In the genomic region with DNA sequence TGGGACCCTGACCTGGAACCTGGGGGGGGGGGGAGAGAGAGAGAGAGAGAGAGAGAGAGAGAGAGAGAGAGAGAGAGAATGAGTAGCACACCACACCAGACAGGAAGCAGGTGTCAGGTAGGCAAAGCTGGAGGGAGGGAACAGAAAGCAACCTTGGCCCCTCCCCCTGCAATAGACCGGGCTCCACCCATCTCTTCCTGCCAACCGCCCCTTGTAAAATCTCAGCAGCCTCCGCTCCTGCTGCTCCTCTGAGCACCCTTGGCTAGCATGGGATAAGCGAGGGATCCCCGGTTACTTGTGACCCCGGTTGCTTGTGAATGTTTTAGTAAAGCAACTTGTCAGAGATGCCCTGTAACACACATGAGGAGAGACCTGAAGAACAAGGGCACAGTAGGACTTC, we compare ENCODE assay signal across 8 mouse cellular contexts.
DNase-seq lines count a peak whose midpoint lies in the region; ATAC-seq and TF ChIP-seq lines count a peak whose summit lies in the region.

No protein-coding gene starts in this region.

- no peaks in the 10 kb centered on the region for H3K9me3 ChIP-seq in heart, embryonic 10.5 days
- no peaks in the 10 kb centered on the region for H3K9me3 ChIP-seq in intestine, postnatal 0 days (ENCODE audit: control insufficient read depth)
- no peaks in the 10 kb centered on the region for H3K9me3 ChIP-seq in midbrain, embryonic 16.5 days (replicated peaks; ENCODE audit: control insufficient read depth, low read length, poor library complexity, severe bottlenecking)
- H3K9me3 ChIP-seq in forebrain, embryonic 13.5 days (replicated peaks) = no peaks in the 10 kb centered on the region

- no peak overlapping the region for H3K27ac ChIP-seq in heart, embryonic 10.5 days
- no peak overlapping the region for H3K27ac ChIP-seq in intestine, postnatal 0 days (ENCODE audit: low read depth, low read length)
- no peak overlapping the region for H3K27ac ChIP-seq in midbrain, embryonic 16.5 days (ENCODE audit: low read length)
- H3K27ac ChIP-seq in forebrain, embryonic 13.5 days = no peak overlapping the region

- no peaks in the 10 kb centered on the region for H3K27me3 ChIP-seq in heart, embryonic 10.5 days (ENCODE audit: insufficient read depth, poor library complexity, severe bottlenecking)
- no peaks in the 10 kb centered on the region for H3K27me3 ChIP-seq in intestine, postnatal 0 days (replicated peaks; ENCODE audit: control insufficient read depth, insufficient read depth, low read length)
- no peaks in the 10 kb centered on the region for H3K27me3 ChIP-seq in midbrain, embryonic 16.5 days (ENCODE audit: control insufficient read depth, insufficient read depth, low read depth, low read length)
- no peaks in the 10 kb centered on the region for H3K27me3 ChIP-seq in forebrain, embryonic 13.5 days

- no peak for TF ChIP-seq CTCF in intestine, postnatal 0 days (IDR thresholded peaks at IDR 0.05; ENCODE audit: low read depth)

- 11% methylated on average over 6 of the region's 6 CpGs for WGBS in heart, embryonic 10.5 days
- 4% methylated on average over 6 of the region's 6 CpGs for WGBS in intestine, postnatal 0 days
- WGBS in midbrain, embryonic 16.5 days = 22% methylated on average over 6 of the region's 6 CpGs
- WGBS in forebrain, embryonic 13.5 days = 13% methylated on average over 6 of the region's 6 CpGs

- H3K4me2 ChIP-seq in intestine, postnatal 0 days (replicated peaks; ENCODE audit: low read depth) = peak overlapping the region; percentile 50
- no peak overlapping the region for H3K4me2 ChIP-seq in midbrain, embryonic 16.5 days (ENCODE audit: low read length)
- H3K4me2 ChIP-seq in forebrain, embryonic 13.5 days = no peak overlapping the region

- DNase-seq in heart, embryonic 10.5 days (ENCODE audit: low spot score) = no peak
- DNase-seq in heart, adult 8-10 months (ENCODE audit: low spot score) = no peak
- peak; percentile 67 for DNase-seq in R1 (ENCODE audit: low read depth, low spot score)
- peak; percentile 74 for DNase-seq in naive thymus-derived CD4-positive, alpha-beta T cell, adult 2 months (ENCODE audit: low read depth)

- peak; percentile 76; the same call in 1 of the 2 replicates for ATAC-seq in intestine, postnatal 0 days
- no peak for ATAC-seq in inflammation-experienced regulatory T-cells, adult 6 months
- ATAC-seq in midbrain, embryonic 16.5 days = no peak
- no peak for ATAC-seq in forebrain, embryonic 13.5 days

- H3K36me3 ChIP-seq in heart, embryonic 10.5 days = no peaks in the 10 kb centered on the region
- H3K36me3 ChIP-seq in intestine, postnatal 0 days (ENCODE audit: control insufficient read depth, insufficient read depth) = peaks cover 11% of the 10 kb centered on the region; the same call in 1 of the 2 replicates
- H3K36me3 ChIP-seq in midbrain, embryonic 16.5 days (ENCODE audit: control insufficient read depth, insufficient read depth, low read length) = no peaks in the 10 kb centered on the region
- no peaks in the 10 kb centered on the region for H3K36me3 ChIP-seq in forebrain, embryonic 13.5 days (ENCODE audit: poor library complexity, severe bottlenecking)

- peak overlapping the region; percentile 27 for H3K4me3 ChIP-seq in heart, embryonic 10.5 days
- no peak overlapping the region for H3K4me3 ChIP-seq in intestine, postnatal 0 days (ENCODE audit: low read depth, low read length)
- H3K4me3 ChIP-seq in midbrain, embryonic 16.5 days (ENCODE audit: low read depth, low read length) = no peak overlapping the region
- no peak overlapping the region for H3K4me3 ChIP-seq in forebrain, embryonic 13.5 days

- peaks cover 21% of the 10 kb centered on the region for H3K4me1 ChIP-seq in heart, embryonic 10.5 days
- H3K4me1 ChIP-seq in intestine, postnatal 0 days (replicated peaks; ENCODE audit: control insufficient read depth, insufficient read depth, low read length) = no peaks in the 10 kb centered on the region
- H3K4me1 ChIP-seq in midbrain, embryonic 16.5 days (ENCODE audit: control insufficient read depth, insufficient read depth, low read length) = no peaks in the 10 kb centered on the region
- H3K4me1 ChIP-seq in forebrain, embryonic 13.5 days = peaks cover 6% of the 10 kb centered on the region

- no peak overlapping the region for H3K9ac ChIP-seq in intestine, postnatal 0 days (ENCODE audit: low read depth, low read length)
- no peak overlapping the region for H3K9ac ChIP-seq in midbrain, embryonic 16.5 days (ENCODE audit: low read depth, low read length)
- no peak overlapping the region for H3K9ac ChIP-seq in forebrain, embryonic 13.5 days

Comparison
In these comparisons a context has a peak if more than half of its experiments do, and no peak if none do; other contexts are left out.
1. DNase-seq: peak in R1 (single experiment) and naive thymus-derived CD4-positive, alpha-beta T cell, adult 2 months (single experiment); none in heart, embryonic 10.5 days (single experiment) and heart, adult 8-10 months (single experiment).